11 mouse cellular contexts compared by ENCODE assay signal in genomic region chr1:162209010-162209409, GRCm38 (mm10).
DNase-seq lines count a peak whose midpoint lies in the region; ATAC-seq and TF ChIP-seq lines count a peak whose summit lies in the region.
"Had no signal": no experiment of that assay in that cellular context is flagged by ENCODE, and none has a peak within 500 bp of the region (broad histone marks: within the 10 kb centered on the region; RNA-seq: fewer than 3 reads in every experiment).

No protein-coding gene starts in this region.

- no peak overlapping the region for H3K4me2 ChIP-seq in hindbrain, embryonic 11.5 days (replicated peaks; ENCODE audit: low read depth, low read length)
- H3K4me2 ChIP-seq in hindbrain, postnatal 0 days (ENCODE audit: low read depth, low read length), result no peak overlapping the region
- no peak overlapping the region for H3K4me2 ChIP-seq in limb, embryonic 11.5 days (ENCODE audit: low read depth, severe bottlenecking)

- no peaks in the 10 kb centered on the region for H3K36me3 ChIP-seq in hindbrain, embryonic 11.5 days (ENCODE audit: control insufficient read depth, insufficient read depth, low read length)
- no peaks in the 10 kb centered on the region for H3K36me3 ChIP-seq in hindbrain, postnatal 0 days (ENCODE audit: insufficient read depth, low read length)
- H3K36me3 ChIP-seq in limb, embryonic 11.5 days (ENCODE audit: control insufficient read depth, insufficient read depth, low read length), result no peaks in the 10 kb centered on the region

- H3K27ac ChIP-seq in hindbrain, embryonic 11.5 days (ENCODE audit: low read depth, low read length), result no peak overlapping the region
- no peak overlapping the region for H3K27ac ChIP-seq in hindbrain, postnatal 0 days
- peak overlapping the region; percentile 92 for H3K27ac ChIP-seq in limb, embryonic 11.5 days (replicated peaks; ENCODE audit: low read depth, low read length)

- no peaks in the 10 kb centered on the region for H3K9me3 ChIP-seq in hindbrain, embryonic 11.5 days (ENCODE audit: control insufficient read depth, low read length)
- no peaks in the 10 kb centered on the region for H3K9me3 ChIP-seq in hindbrain, postnatal 0 days (ENCODE audit: low read length)
- no peaks in the 10 kb centered on the region for H3K9me3 ChIP-seq in limb, embryonic 11.5 days (ENCODE audit: control insufficient read depth, low read length)

- no peak overlapping the region for H3K9ac ChIP-seq in hindbrain, embryonic 11.5 days (ENCODE audit: low read depth, low read length)
- H3K9ac ChIP-seq in hindbrain, postnatal 0 days (replicated peaks; ENCODE audit: low read length), result no peak overlapping the region
- no peak overlapping the region for H3K9ac ChIP-seq in limb, embryonic 11.5 days (ENCODE audit: low read length)

- WGBS in hindbrain, embryonic 11.5 days, result 62% methylated on average over 9 of the region's 9 CpGs
- 65% methylated on average over 9 of the region's 9 CpGs for WGBS in hindbrain, postnatal 0 days
- WGBS in limb, embryonic 11.5 days, result 70% methylated on average over 9 of the region's 9 CpGs

- H3K4me1 ChIP-seq in hindbrain, embryonic 11.5 days (replicated peaks; ENCODE audit: control insufficient read depth, insufficient read depth, low read length), result peaks cover 4% of the 10 kb centered on the region; the same call in 1 of the 2 replicates
- peaks cover 9% of the 10 kb centered on the region for H3K4me1 ChIP-seq in hindbrain, postnatal 0 days (ENCODE audit: insufficient read depth, low read length)
- peaks cover 31% of the 10 kb centered on the region for H3K4me1 ChIP-seq in limb, embryonic 11.5 days (ENCODE audit: control insufficient read depth, insufficient read depth, low read length)

- ATAC-seq in hindbrain, embryonic 11.5 days (ENCODE audit: low FRiP score), result peak; percentile 80
- no peak for ATAC-seq in hindbrain, postnatal 0 days
- no peak for ATAC-seq in limb, embryonic 11.5 days (ENCODE audit: insufficient number of reproducible peaks, low FRiP score, low TSS enrichment, low read depth)
- ATAC-seq in erythroblast, adult 5-6 weeks (replicated peaks; ENCODE audit: low FRiP score, poor library complexity, severe bottlenecking), result no peak

- no peak for TF ChIP-seq CTCF in hindbrain, postnatal 0 days (IDR thresholded peaks at IDR 0.05; ENCODE audit: low read depth)

- DNase-seq in hindbrain, embryonic 11.5 days (ENCODE audit: low spot score), result no peak
- DNase-seq in hindbrain, postnatal 0 days (ENCODE audit: low spot score), result no peak
- peak; percentile 28 for DNase-seq in R1 (ENCODE audit: low read depth, low spot score)
- DNase-seq in embryo, embryonic 11 days, result peak; percentile 59
- no peak for DNase-seq in limb, embryonic 11.5 days (ENCODE audit: low spot score)
- DNase-seq in cerebellum, adult 11 months, result no peak
- DNase-seq: cerebellum, postnatal 25 days; kidney, postnatal 36 days had no signal

- no peaks in the 10 kb centered on the region for H3K27me3 ChIP-seq in hindbrain, embryonic 11.5 days (ENCODE audit: control insufficient read depth, insufficient read depth, low read length)
- H3K27me3 ChIP-seq in hindbrain, postnatal 0 days (ENCODE audit: insufficient read depth, low read length), result no peaks in the 10 kb centered on the region
- H3K27me3 ChIP-seq in limb, embryonic 11.5 days (ENCODE audit: control insufficient read depth, insufficient read depth, low read length), result no peaks in the 10 kb centered on the region
- H3K27me3 ChIP-seq: CH12.LX had no signal

- no peak overlapping the region for H3K4me3 ChIP-seq in hindbrain, embryonic 11.5 days (ENCODE audit: low read depth, low read length)
- H3K4me3 ChIP-seq in hindbrain, postnatal 0 days (ENCODE audit: low read length), result no peak overlapping the region
- H3K4me3 ChIP-seq in limb, embryonic 11.5 days (ENCODE audit: low read depth, low read length), result no peak overlapping the region
- H3K4me3 ChIP-seq: myocyte had no signal

Comparison
In these comparisons a context has a peak if more than half of its experiments do, and no peak if none do; other contexts are left out.
1. DNase-seq: peak in R1 (single experiment) and embryo, embryonic 11 days (single experiment); none in hindbrain, embryonic 11.5 days (single experiment), hindbrain, postnatal 0 days (single experiment), limb, embryonic 11.5 days (single experiment) and cerebellum, adult 11 months (single experiment).